Mouse (Mus musculus) olfactory bulb, adult 2 months (tissue): ENCODE results near the gene Fam187a.

Experiments used
- CTCF ChIP-seq: fragments of 200-500 bp; IDR thresholded peaks from 2 replicates; pipeline ENCODE4 v1.5.1; 2012; ENCODE audit warnings: low read depth, mild to moderate bottlenecking, low read length, moderate library complexity; ENCODE audit not compliant: insufficient read depth
- POLR2A ChIP-seq: fragments of 200-500 bp; IDR thresholded peaks from 2 replicates; pipeline ENCODE4 v1.6.1; 2012; ENCODE audit warnings: mild to moderate bottlenecking, low read depth, low read length, moderate library complexity; ENCODE audit not compliant: insufficient read depth

GRCm38 (mm10) chr11:102896641-102897040 is 11.7 kb downstream of the Fam187a start:
- TF ChIP-seq POLR2A (no peak), CTCF (no peak)
